Mouse (Mus musculus) ES-E14 (cell line): ENCODE data around the gene Vrk1.

ENCODE experiments used
- HCFC1 ChIP-seq: IDR thresholded peaks from 2 replicates; pipeline ENCODE4 v1.6.1; 2012; ENCODE audit warnings: low read length, inconsistent platforms, borderline replicate concordance; ENCODE audit not compliant: insufficient read depth
- MAFK ChIP-seq: IDR thresholded peaks from 2 replicates; pipeline ENCODE4 v1.6.1; 2014; ENCODE audit warnings: mild to moderate bottlenecking, low read depth, low read length, inconsistent platforms; ENCODE audit not compliant: insufficient read depth
- ZNF384 ChIP-seq: IDR thresholded peaks from 2 replicates; pipeline ENCODE4 v1.6.1; 2012; ENCODE audit warnings: low read depth, low read length, inconsistent platforms

- TF ChIP-seq ZNF384 (no peak), HCFC1 (no peak), MAFK (no peak)
Observed at GRCm38 (mm10) chr12:105966887-105967637, 43.0 kb upstream of the Vrk1 start.
